Mouse (Mus musculus) kidney, postnatal 25 days (tissue): ENCODE data around the gene Mroh7.
"Not testable (repeated sequence)": the region's sequence is repeated elsewhere in the genome, so short reads cannot be mapped to it uniquely, and the experiment has no call there.

Source experiments
- DNase-seq, 2 experiments: peaks; one replicate each; pipeline ENCODE4 v3.0.0; 2021; ENCODE audit warnings: mixed read lengths in 2 of 2

Mroh7 gene

GRCm38 (mm10) chr4:106730814-106731213 lies at the start of gene Mroh7:
Gene Mroh7, minus strand, starts transcription at chr4:106730925.
- DNase-seq: peak; percentile 76 to 88

DNA sequence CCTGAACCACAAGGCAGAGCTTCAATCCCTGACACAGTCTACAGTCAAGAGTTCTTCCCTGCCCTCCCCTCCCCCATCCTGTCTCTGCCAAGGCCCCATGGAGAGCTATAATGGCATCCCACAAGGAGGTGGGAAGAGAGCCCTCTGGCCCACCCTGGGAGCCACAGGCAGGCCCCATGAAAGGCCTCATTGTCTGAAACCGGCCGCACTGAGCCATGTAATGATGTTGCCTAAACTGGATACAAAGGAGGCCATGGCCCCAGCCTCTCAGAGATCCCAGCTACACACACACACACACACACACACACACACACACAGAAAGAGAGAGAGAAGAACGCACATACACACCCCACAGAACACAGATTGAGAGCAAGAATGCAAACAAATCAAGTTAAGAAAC lies 49.3 kb upstream of the Mroh7 start:
- peak in 1 of 2 experiments; percentile 46 for DNase-seq

GRCm38 (mm10) chr4:106778116-106778788 lies 47.5 kb upstream of the Mroh7 start:
- DNase-seq: peak; percentile 99

- no peak for DNase-seq
Measured at GRCm38 (mm10) chr4:106776998-106777397, 46.3 kb upstream of the Mroh7 start.

- DNase-seq: not testable (repeated sequence)
Measured at GRCm38 (mm10) chr4:106775767-106776166, 45.0 kb upstream of the Mroh7 start.

DNA sequence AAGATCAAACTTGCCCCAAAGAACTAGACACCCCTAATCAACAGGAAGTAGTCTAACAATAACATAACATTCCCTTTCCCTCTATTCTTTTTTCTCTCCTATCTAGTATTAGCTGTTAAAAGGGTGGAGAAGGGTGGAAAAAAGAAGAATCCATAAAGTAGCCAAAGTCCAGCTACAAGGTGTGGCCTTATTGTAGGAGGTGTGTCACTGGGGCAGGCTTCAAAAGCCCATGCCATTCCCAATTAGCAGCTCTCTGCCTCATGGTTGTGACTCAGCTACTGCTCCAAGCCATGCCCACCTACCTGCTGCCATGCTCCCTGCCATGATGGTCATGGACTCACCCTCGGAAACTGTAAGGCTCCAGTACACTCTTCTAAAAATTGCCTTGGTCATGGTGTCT lies 41.8 kb upstream of the Mroh7 start:
- no peak for DNase-seq

GRCm38 (mm10) chr4:106769306-106769705 lies 38.6 kb upstream of the Mroh7 start:
- no peak for DNase-seq

- DNase-seq: no peak
Measured at GRCm38 (mm10) chr4:106764166-106764565, 33.4 kb upstream of the Mroh7 start.

- DNase-seq: no peak
Measured at GRCm38 (mm10) chr4:106751726-106752125, 21.0 kb upstream of the Mroh7 start.

DNA sequence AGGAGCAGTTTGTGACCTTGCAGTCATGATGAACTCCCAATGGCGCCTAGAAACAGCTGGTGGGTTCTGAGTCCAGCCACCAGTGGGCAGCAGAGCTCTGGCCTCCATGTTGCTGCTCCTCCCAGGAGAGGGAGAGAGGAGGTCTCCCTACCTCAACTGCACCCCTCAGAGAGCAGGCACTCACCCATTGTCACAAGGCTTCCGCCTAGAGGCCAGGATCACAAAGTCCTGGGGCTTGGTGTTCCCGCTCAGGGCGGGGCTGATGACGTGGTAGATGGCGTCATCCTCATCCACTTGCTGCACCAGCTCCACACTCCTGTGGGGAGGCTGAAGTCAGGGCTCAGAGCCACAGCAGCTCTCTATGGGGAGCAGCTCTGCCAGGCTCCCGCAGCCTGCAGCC lies 19.0 kb upstream of the Mroh7 start:
- DNase-seq: peak; percentile 48 to 78

DNA sequence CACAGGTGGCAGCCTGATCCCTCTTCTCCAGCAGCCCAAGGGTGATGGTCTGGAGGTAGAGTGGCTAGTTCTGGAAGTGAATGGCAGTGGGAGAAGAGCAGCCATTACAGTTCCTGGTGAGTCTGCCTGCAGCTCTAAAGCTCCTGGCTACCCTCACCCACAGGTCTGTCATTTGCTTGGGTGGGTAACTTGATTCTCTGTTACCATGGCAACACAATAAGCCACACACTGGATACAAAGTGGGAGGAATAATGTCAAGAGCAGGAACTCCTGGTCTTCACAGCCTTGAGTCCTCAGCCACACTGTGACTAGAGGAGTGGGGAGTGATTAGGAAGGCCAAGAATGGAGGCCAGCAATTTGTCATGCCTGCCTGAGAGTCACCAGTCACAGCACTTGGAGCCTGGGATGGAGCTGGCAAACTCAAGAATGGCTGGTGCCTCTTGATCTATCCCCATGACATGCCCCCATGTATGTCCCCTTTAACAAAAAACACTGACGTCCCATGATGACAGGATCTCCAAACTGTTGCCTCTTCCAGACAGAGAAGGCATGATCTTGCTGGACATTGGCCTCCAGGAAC lies 16.4 kb upstream of the Mroh7 start:
- DNase-seq: no peak

DNA sequence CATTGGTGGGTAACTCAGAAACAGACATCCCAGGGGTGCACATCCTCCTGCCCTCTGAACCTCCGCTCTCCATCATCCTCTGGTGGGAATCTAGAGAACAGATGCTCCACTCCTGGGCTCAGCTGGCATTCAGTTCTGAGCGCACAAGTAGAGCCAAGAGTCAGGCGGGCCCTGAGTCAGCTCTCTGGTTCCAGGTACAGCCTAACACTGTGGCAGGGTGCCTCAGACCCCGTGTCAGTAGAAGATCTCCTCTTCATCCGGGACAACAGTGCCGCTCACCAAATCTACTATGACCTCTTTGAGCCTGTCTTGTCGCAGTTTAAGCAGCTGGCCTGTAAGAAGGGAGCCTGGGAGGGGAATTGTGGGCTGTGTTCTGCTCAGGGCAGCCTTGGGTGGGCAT lies 15.1 kb upstream of the Mroh7 start:
- no peak for DNase-seq

GRCm38 (mm10) chr4:106737904-106738303 lies 7.2 kb upstream of the Mroh7 start:
- DNase-seq: no peak

DNA sequence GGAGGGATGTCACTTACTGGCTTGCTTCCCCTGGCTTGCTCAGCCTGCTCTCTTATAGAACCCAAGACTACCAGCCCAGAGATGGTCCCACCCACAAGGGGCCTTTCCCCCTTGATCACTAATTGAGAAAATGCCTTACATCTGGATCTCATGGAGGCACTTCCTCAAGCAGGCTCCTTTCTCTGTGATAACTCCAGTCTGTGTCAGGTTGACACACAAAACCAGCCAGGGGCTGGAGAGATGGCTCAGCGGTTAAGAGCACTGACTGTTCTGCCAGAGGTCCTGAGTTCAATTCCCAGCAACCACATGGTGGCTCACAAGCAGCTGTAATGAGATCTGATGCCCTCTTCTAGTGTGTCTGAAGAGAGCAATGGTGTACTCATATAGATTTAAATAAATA lies 6.2 kb upstream of the Mroh7 start:
- not testable (repeated sequence) for DNase-seq

GRCm38 (mm10) chr4:106733636-106734035 lies 2.9 kb upstream of the Mroh7 start, which contains the start of gene Fam151a:
Gene Fam151a, plus strand, starts transcription at chr4:106733889.
- peak; percentile 61 to 80 for DNase-seq

DNA sequence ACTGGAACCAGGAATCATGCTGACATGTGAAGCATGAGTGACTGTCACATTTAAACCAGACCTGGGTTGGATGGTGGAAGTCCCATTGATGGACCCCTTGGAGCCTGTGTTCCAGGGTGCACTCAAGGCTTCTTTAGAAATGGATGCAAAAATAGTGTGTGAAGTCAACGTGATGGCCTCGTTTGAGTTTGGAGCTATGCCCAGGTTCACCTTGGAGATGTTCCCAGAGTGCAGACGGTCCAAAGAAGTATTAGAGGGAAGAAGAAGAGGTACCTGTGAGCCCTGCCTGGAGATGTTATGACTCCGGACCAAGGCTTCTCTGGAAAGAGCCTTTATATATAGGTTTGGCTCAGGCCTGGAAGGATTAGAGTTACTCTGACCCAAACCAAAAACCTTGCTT lies 10.1 kb downstream of the Mroh7 start:
- DNase-seq: peak in 1 of 2 experiments; percentile 53

DNA sequence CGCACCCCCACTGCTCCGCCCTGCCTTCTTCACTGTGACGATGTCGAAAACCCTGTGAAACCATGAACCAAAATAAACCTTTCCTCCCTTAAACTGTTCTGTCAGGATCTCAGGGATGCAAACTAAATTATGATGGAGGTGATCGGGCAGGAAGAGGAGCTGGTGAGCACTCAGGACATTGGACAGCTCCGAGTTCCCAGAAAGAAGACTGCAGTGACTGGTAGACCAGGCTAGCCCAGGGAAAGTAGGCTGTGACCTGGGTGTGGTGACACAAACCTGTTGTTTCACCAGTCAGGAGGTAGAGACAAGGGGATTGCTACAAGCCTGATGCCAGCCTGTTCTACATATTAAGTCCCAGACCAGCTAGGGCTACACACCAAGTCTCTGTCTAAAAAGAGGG lies 17.1 kb downstream of the Mroh7 start:
- no peak for DNase-seq

GRCm38 (mm10) chr4:106708408-106708807 lies 22.3 kb downstream of the Mroh7 start:
- DNase-seq: peak; percentile 78 to 87

DNA sequence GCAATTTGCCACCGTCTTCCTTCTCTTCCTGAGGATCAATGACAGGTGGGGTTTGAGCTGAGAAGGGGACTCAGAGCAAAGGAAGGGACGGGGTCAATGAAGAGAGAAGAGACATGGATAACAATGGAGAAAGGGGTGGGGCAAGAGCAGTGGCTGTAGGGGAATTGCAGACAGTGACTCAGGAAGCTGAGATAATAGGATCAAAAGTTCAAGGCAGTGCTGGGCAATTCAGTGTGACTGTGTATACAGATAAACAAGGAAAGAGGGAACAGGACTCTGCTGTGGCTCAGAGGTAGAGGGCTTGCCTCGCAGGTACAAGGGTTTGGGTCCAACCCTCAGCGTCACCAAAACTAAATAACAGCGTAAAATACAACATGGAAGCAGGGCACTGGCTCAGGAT lies 22.8 kb downstream of the Mroh7 start:
- DNase-seq: no peak

DNA sequence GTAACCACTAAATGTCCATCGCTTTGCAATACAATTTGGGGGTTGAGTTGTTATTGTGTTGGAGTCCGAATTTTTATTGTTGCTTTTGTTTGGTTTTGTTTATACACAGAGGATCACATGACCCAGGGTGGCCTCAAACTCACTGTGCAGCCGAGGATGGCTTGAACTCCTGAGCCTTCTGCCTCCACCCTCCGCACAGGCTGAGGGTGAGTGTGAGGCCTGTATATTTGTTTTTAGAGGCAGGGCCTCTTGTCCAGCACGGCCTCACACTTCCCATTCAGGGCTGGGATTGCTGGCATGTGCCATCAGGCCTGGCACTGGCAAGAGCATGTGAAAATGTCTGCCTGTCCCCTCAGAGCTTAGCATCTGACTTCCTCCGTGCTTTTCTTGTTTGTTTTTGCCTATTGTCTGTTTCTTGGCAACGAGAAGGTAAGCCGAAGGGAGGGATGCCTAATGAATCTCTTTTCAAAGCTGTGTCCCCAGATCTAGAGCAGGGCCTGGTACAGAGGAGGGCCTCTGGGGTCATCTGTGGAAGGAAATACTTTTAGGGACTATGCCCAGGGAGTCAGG lies 25.5 kb downstream of the Mroh7 start:
- DNase-seq: no peak

GRCm38 (mm10) chr4:106704416-106704815 lies 26.3 kb downstream of the Mroh7 start:
- peak; percentile 42 to 76 for DNase-seq

DNA sequence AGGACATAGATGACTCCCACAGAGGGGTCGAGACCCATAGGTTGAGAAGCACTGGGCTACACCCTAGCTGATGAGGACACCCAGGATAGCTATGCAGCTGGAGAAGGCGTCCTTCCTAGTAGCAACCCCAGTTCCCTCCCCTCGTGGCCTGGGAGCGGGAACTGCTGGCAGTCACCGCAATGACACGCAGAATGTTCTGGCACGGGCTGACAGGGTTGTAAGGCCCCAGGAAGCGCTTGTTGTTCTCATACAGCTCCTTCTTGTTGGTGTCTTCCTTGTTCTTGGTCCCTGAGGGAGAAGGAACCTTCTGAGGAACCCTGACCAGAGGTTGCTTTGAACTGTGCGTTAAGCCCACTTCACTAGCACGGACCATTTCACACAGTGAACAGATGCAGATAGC lies 26.8 kb downstream of the Mroh7 start:
- no peak for DNase-seq

DNA sequence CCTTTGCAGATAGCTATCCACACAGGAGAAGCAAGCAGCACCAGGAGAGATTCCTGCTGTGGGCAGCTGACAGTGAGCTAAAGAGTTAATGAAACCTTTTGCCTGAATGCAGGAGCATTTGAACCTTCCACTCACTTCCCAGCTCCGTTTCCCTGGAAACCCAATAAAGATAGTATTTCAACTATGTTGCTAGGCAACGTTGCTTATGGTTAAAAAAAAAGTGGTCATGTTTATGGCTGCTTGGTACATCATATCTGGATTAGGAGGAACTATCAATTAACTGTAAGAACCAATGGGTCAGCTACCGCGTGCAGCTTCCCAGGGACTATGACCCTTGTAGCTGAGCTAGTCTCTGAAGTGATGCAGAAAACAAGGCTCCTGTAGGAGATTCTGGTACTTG lies 29.9 kb downstream of the Mroh7 start:
- DNase-seq: no peak

- DNase-seq: peak; percentile 61 to 70
Measured at GRCm38 (mm10) chr4:106699989-106700388, 30.7 kb downstream of the Mroh7 start.
